7 mouse cellular contexts compared by ENCODE assay signal in genomic region chr2:181287338-181287957, GRCm38 (mm10). TPM values are rescaled to one million over a fixed set of nuclear protein-coding genes. Genes with fewer than 3 reads are reported as not detected.
DNase-seq lines count a peak whose midpoint lies in the region; ATAC-seq lines count a peak whose summit lies in the region.

No protein-coding gene starts in this region.

- H3K36me3 ChIP-seq in limb, embryonic 12.5 days: peaks cover 26% of the 10 kb centered on the region
- peaks cover 4% of the 10 kb centered on the region; the same call in 1 of the 2 replicates for H3K36me3 ChIP-seq in midbrain, embryonic 14.5 days (ENCODE audit: control insufficient read depth, insufficient read depth, low read length)

- peak; percentile 56 for ATAC-seq in activated CD4-positive, CD25-positive, alpha-beta regulatory T cell, adult 4 months
- ATAC-seq in inflammation-experienced regulatory T-cells, adult 6 months: peak; percentile 51
- peak; percentile 82 for ATAC-seq in limb, embryonic 12.5 days (ENCODE audit: insufficient number of reproducible peaks, insufficient read depth, low FRiP score, low TSS enrichment, low read depth)
- peak; percentile 89 for ATAC-seq in midbrain, embryonic 14.5 days (ENCODE audit: low FRiP score, low TSS enrichment)

- under 1% methylated on average over 52 of the region's 71 CpGs for WGBS in limb, embryonic 12.5 days
- WGBS in midbrain, embryonic 14.5 days: 1% methylated on average over 48 of the region's 71 CpGs

- peak overlapping the region; percentile 79 for H3K9ac ChIP-seq in limb, embryonic 12.5 days (replicated peaks)
- peak overlapping the region; percentile 82 for H3K9ac ChIP-seq in midbrain, embryonic 14.5 days (replicated peaks; ENCODE audit: low read length)

- H3K27me3 ChIP-seq in limb, embryonic 12.5 days: no peaks in the 10 kb centered on the region
- H3K27me3 ChIP-seq in midbrain, embryonic 14.5 days (ENCODE audit: control insufficient read depth, insufficient read depth, low read length): no peaks in the 10 kb centered on the region

- peaks cover 15% of the 10 kb centered on the region for H3K4me1 ChIP-seq in limb, embryonic 12.5 days (replicated peaks)
- H3K4me1 ChIP-seq in midbrain, embryonic 14.5 days (ENCODE audit: control insufficient read depth, insufficient read depth, low read length): peaks cover 15% of the 10 kb centered on the region

- peak overlapping the region; percentile 96 for H3K27ac ChIP-seq in limb, embryonic 12.5 days
- peak overlapping the region; percentile 97 for H3K27ac ChIP-seq in midbrain, embryonic 14.5 days (replicated peaks; ENCODE audit: low read depth, low read length)

- H3K4me2 ChIP-seq in limb, embryonic 12.5 days: peak overlapping the region; percentile 62
- peak overlapping the region; percentile 72 for H3K4me2 ChIP-seq in midbrain, embryonic 14.5 days (ENCODE audit: low read length)

- H3K4me3 ChIP-seq in limb, embryonic 12.5 days (replicated peaks): peak overlapping the region; percentile 61
- H3K4me3 ChIP-seq in midbrain, embryonic 14.5 days (replicated peaks; ENCODE audit: low read depth, low read length): peak overlapping the region; percentile 66

- H3K9me3 ChIP-seq in limb, embryonic 12.5 days: no peaks in the 10 kb centered on the region
- H3K9me3 ChIP-seq in midbrain, embryonic 14.5 days (ENCODE audit: control insufficient read depth, low read length): no peaks in the 10 kb centered on the region

- peak; percentile 91 to 93 for DNase-seq in cerebellum, postnatal 25 days
- DNase-seq in gastrocnemius, adult 8-10 months (ENCODE audit: low spot score in 2 of 2): peak; percentile 59 to 77
- peak; percentile 92 for DNase-seq in midbrain, embryonic 14.5 days
- DNase-seq in spleen, adult 12 weeks (ENCODE audit: low spot score): peak; percentile 74

RNA-seq across cellular contexts. Expression of gene Gmeb2, which starts 0.4 kb away (rescaled TPM):
- 10 to 100 TPM in 1 of 2 experiments, 1 to 10 TPM in 1; 8.5 to 11.4 TPM for polyA plus RNA-seq in activated CD4-positive, CD25-positive, alpha-beta regulatory T cell, adult 4 months (2017; shearing (Covaris generic))
- total RNA-seq in gastrocnemius, adult 8-10 months (2022): 1 to 10 TPM; 6.8 to 9.8 (median 7.9) TPM
- polyA plus RNA-seq in inflammation-experienced regulatory T-cells, adult 6 months (2017; shearing (Covaris generic)): 10 to 100 TPM in 2 of 3 experiments, 1 to 10 TPM in 1; 9.1 to 12.8 (median 11.0) TPM
- polyA plus RNA-seq in limb, embryonic 12.5 days (2016; fragmentation: Nextera tagmentation; extraction: Ambion mirVana): 21.0 and 22.5 TPM in 2 replicates
- 15.7 and 19.5 TPM in 2 replicates for polyA plus RNA-seq in midbrain, embryonic 14.5 days (2014; fragmentation: Nextera tagmentation; extraction: Ambion mirVana)

RNA-seq across cellular contexts. Expression of gene Stmn3, which starts 26.9 kb away (rescaled TPM):
- polyA plus RNA-seq in activated CD4-positive, CD25-positive, alpha-beta regulatory T cell, adult 4 months (2017; shearing (Covaris generic)): under 1 TPM in 1 of 2 experiments, not detected in 1; 0.40 TPM
- not detected for total RNA-seq in gastrocnemius, adult 8-10 months (2022)
- not detected for polyA plus RNA-seq in inflammation-experienced regulatory T-cells, adult 6 months (2017; shearing (Covaris generic))
- 0.56 and 5.2 TPM in 2 replicates for polyA plus RNA-seq in limb, embryonic 12.5 days (2016; fragmentation: Nextera tagmentation; extraction: Ambion mirVana)
- 1,182 and 1,543 TPM in 2 replicates for polyA plus RNA-seq in midbrain, embryonic 14.5 days (2014; fragmentation: Nextera tagmentation; extraction: Ambion mirVana)

RNA-seq across cellular contexts. Expression of gene Rtel1, which starts 32.1 kb away (rescaled TPM):
- 10 to 100 TPM; 22.9 to 25.4 TPM for polyA plus RNA-seq in activated CD4-positive, CD25-positive, alpha-beta regulatory T cell, adult 4 months (2017; shearing (Covaris generic))
- 10 to 100 TPM in 1 of 4 experiments, 1 to 10 TPM in 3; 8.4 to 12.9 (median 9.0) TPM for total RNA-seq in gastrocnemius, adult 8-10 months (2022)
- polyA plus RNA-seq in inflammation-experienced regulatory T-cells, adult 6 months (2017; shearing (Covaris generic)): 10 to 100 TPM; 31.4 to 34.5 (median 32.2) TPM
- 58.8 and 69.9 TPM in 2 replicates for polyA plus RNA-seq in limb, embryonic 12.5 days (2016; fragmentation: Nextera tagmentation; extraction: Ambion mirVana)
- polyA plus RNA-seq in midbrain, embryonic 14.5 days (2014; fragmentation: Nextera tagmentation; extraction: Ambion mirVana): 40.3 and 46.9 TPM in 2 replicates

RNA-seq across cellular contexts. Expression of gene Helz2, which starts 45.6 kb away (rescaled TPM):
- polyA plus RNA-seq in activated CD4-positive, CD25-positive, alpha-beta regulatory T cell, adult 4 months (2017; shearing (Covaris generic)): 10 to 100 TPM; 15.5 to 18.4 TPM
- 1 to 10 TPM; 1.4 to 1.8 (median 1.6) TPM for total RNA-seq in gastrocnemius, adult 8-10 months (2022)
- 10 to 100 TPM; 15.5 to 19.9 (median 17.9) TPM for polyA plus RNA-seq in inflammation-experienced regulatory T-cells, adult 6 months (2017; shearing (Covaris generic))
- polyA plus RNA-seq in limb, embryonic 12.5 days (2016; fragmentation: Nextera tagmentation; extraction: Ambion mirVana): 1.3 and 1.4 TPM in 2 replicates
- polyA plus RNA-seq in midbrain, embryonic 14.5 days (2014; fragmentation: Nextera tagmentation; extraction: Ambion mirVana): 0.19 and 0.39 TPM in 2 replicates

Comparison
In these comparisons a context has a peak if more than half of its experiments do, and no peak if none do; other contexts are left out.
1. Peak in every context shown above with its lines: DNase-seq, ATAC-seq, H3K4me3 ChIP-seq and H3K27ac ChIP-seq.
2. RNA of gene Stmn3, which starts 26.9 kb away (polyA plus RNA-seq): 1,182 to 1,543 TPM in midbrain, embryonic 14.5 days; 0.56 to 5.2 TPM in limb, embryonic 12.5 days, 0.40 TPM in activated CD4-positive, CD25-positive, alpha-beta regulatory T cell, adult 4 months and not detected in inflammation-experienced regulatory T-cells, adult 6 months; every median in the first group is over 100 times any median in the second.